Mouse (Mus musculus): ENCODE data around the gene Bscl2. TPM values are rescaled to one million over a fixed set of nuclear protein-coding genes. Genes with fewer than 3 reads are reported as not detected.

Bscl2 gene
- total RNA-seq, 2 experiments from 2014 or later: 22.1 to 24.2 TPM

Small RNA genes within 50 kb of the gene (microRNA-seq; reads per million reads assigned to microRNA genes)
- not detected for gene Mir5136

Other genes with a start within 250 kb of the Bscl2 start
- not detected for gene Slc22a8, start 246.2 kb upstream of the Bscl2 start, total RNA-seq (2021)
- gene Slc22a6, start 219.4 kb upstream of the Bscl2 start, total RNA-seq (2021): not detected
- gene Chrm1, start 173.7 kb upstream of the Bscl2 start, total RNA-seq (2021): under 1 TPM; 0.05 to 0.10 TPM
- gene Slc3a2, start 114.1 kb upstream of the Bscl2 start, total RNA-seq (2021): 10 to 100 TPM; 42.4 to 43.8 TPM
- gene Wdr74, start 101.6 kb upstream of the Bscl2 start, total RNA-seq (2021): 10 to 100 TPM; 34.5 to 35.1 TPM
- gene 1700092M07Rik, start 96.7 kb upstream of the Bscl2 start, total RNA-seq (2021): 1 to 10 TPM in 1 of 2 experiments, not detected in 1; 2.5 TPM
- gene Stx5a, start 96.1 kb upstream of the Bscl2 start, total RNA-seq (2021): 10 to 100 TPM; 59.1 to 60.5 TPM
- gene Nxf1, start 80.4 kb upstream of the Bscl2 start, total RNA-seq (2021): 10 to 100 TPM; 70.4 to 80.5 TPM
- 10 to 100 TPM; 71.4 to 85.6 TPM for gene Tmem223, start 66.5 kb upstream of the Bscl2 start, total RNA-seq (2021)
- 10 to 100 TPM; 19.3 to 21.9 TPM for gene Tmem179b, start 63.0 kb upstream of the Bscl2 start, total RNA-seq (2021)
- 10 to 100 TPM; 15.5 to 16.9 TPM for gene Taf6l, start 51.0 kb upstream of the Bscl2 start, total RNA-seq (2021)
- gene Polr2g, start 38.9 kb upstream of the Bscl2 start, total RNA-seq (2021): 10 to 100 TPM; 61.0 to 65.4 TPM
- gene Zbtb3, start 34.9 kb upstream of the Bscl2 start, total RNA-seq (2021): 1 to 10 TPM; 1.4 to 1.5 TPM
- gene Ttc9c, start 18.1 kb upstream of the Bscl2 start, total RNA-seq (2021): 10 to 100 TPM; 19.9 to 22.9 TPM
- gene Hnrnpul2, start 17.5 kb upstream of the Bscl2 start, total RNA-seq (2021): 10 to 100 TPM; 61.3 to 71.0 TPM
- under 1 TPM in 1 of 2 experiments, not detected in 1; 0.67 TPM for gene AC129217.1, start 7.7 kb upstream of the Bscl2 start, total RNA-seq (2021)
- under 1 TPM; 0.17 to 0.26 TPM for gene Gng3, start 1.7 kb downstream of the Bscl2 start, total RNA-seq (2021)
- 10 to 100 TPM; 18.7 to 22.9 TPM for gene Lrrn4cl, start 13.3 kb downstream of the Bscl2 start, total RNA-seq (2021)
- gene Ubxn1, start 34.0 kb downstream of the Bscl2 start, total RNA-seq (2021): 100 to 1,000 TPM; 149 to 158 TPM
- 10 to 100 TPM; 48.1 to 49.3 TPM for gene Uqcc3, start 43.5 kb downstream of the Bscl2 start, total RNA-seq (2021)
- gene Lbhd1, start 46.3 kb downstream of the Bscl2 start, total RNA-seq (2021): 10 to 100 TPM in 1 of 2 experiments, 1 to 10 TPM in 1; 2.4 to 11.4 TPM
- not detected for gene Gm49403, start 46.5 kb downstream of the Bscl2 start, total RNA-seq (2021)
- 10 to 100 TPM; 30.0 to 30.9 TPM for gene 1810009A15Rik, start 51.4 kb downstream of the Bscl2 start, total RNA-seq (2021)
- gene Gm49416, start 51.5 kb downstream of the Bscl2 start, total RNA-seq (2021): 1 to 10 TPM; 1.5 to 2.9 TPM
- gene Ints5, start 55.5 kb downstream of the Bscl2 start, total RNA-seq (2021): 10 to 100 TPM; 19.0 to 20.1 TPM
- gene Ganab, start 60.6 kb downstream of the Bscl2 start, total RNA-seq (2021): 10 to 100 TPM; 74.2 to 77.0 TPM
- 10 to 100 TPM; 29.6 to 31.6 TPM for gene B3gat3, start 82.9 kb downstream of the Bscl2 start, total RNA-seq (2021)
- 1 to 10 TPM; 4.4 to 4.9 TPM for gene Rom1, start 91.9 kb downstream of the Bscl2 start, total RNA-seq (2021)
- 10 to 100 TPM; 24.3 to 26.7 TPM for gene Eml3, start 92.1 kb downstream of the Bscl2 start, total RNA-seq (2021)
- gene Mta2, start 104.4 kb downstream of the Bscl2 start, total RNA-seq (2021): 10 to 100 TPM; 61.1 to 69.8 TPM
- 10 to 100 TPM; 12.7 to 14.9 TPM for gene Tut1, start 116.4 kb downstream of the Bscl2 start, total RNA-seq (2021)
- gene Eef1g, start 129.6 kb downstream of the Bscl2 start, total RNA-seq (2021): 100 to 1,000 TPM; 704 to 748 TPM
- gene Ahnak, start 151.8 kb downstream of the Bscl2 start, total RNA-seq (2021): 100 to 1,000 TPM; 377 to 414 TPM

Measured in gastrocnemius, postnatal 4 days (tissue).